Mouse (Mus musculus): Measurements from ENCODE around the gene Hoxa3. TPM values are rescaled to one million over a fixed set of nuclear protein-coding genes. Genes with fewer than 3 reads are reported as not detected.

The Hoxa3 gene
- polyA plus RNA-seq, 1 experiment from 2014 or later: 16.0 TPM

DNA sequence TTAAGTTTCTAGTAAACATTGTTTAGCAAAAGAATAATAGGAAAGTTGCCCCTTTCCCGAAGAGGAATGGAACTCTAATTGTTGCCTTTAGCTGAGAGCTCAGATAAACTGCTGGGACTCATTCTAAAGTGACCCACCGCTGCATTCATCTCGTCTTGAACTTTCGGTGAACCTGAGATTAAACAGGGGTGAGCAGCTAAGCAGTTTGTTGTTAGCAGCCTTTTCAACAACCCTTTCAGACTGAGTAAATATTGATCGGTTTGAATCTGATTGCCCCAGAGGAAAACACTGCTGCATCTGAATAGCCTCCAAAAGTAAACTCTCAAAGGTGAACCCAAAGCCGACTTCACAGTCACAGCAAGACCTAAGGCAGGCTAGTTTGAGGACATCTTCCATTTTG is 59.9 kb downstream of the Hoxa3 start:
- H3K9me3 ChIP-seq (ENCODE audit: control insufficient read depth, low read depth, low read length): no peaks in the 10 kb centered on the region
- H3K27ac ChIP-seq (ENCODE audit: low read length): no peak overlapping the region
- H3K36me3 ChIP-seq (ENCODE audit: control insufficient read depth, insufficient read depth, low read length): no peaks in the 10 kb centered on the region
- no peak overlapping the region for H3K4me2 ChIP-seq (replicated peaks; ENCODE audit: low read depth, low read length)
- H3K9ac ChIP-seq (replicated peaks; ENCODE audit: low read depth, low read length): no peak overlapping the region
- H3K4me3 ChIP-seq (ENCODE audit: low read depth, low read length): no peak overlapping the region
- H3K27me3 ChIP-seq (ENCODE audit: control insufficient read depth, insufficient read depth, low read length): 0 out of 2 replicates have a peak, but pooled peaks cover 3% of the 10 kb centered on the region
- peaks cover 11% of the 10 kb centered on the region for H3K4me1 ChIP-seq (ENCODE audit: control insufficient read depth, insufficient read depth, low read length)
- WGBS: 19% methylated on average over 6 of the region's 6 CpGs
- no peak for ATAC-seq (ENCODE audit: insufficient number of reproducible peaks, insufficient read depth, low FRiP score, low read depth)

GRCm38 (mm10) chr6:52152226-52153193 is 60.6 kb downstream of the Hoxa3 start:
- Histone ChIP-seq H3K27ac (ENCODE audit: low read length) (no peak overlapping the region), H3K9ac (replicated peaks; ENCODE audit: low read depth, low read length) (no peak overlapping the region), H3K4me3 (ENCODE audit: low read depth, low read length) (no peak overlapping the region), H3K9me3 (ENCODE audit: control insufficient read depth, low read depth, low read length) (no peaks in the 10 kb centered on the region), H3K36me3 (ENCODE audit: control insufficient read depth, insufficient read depth, low read length) (no peaks in the 10 kb centered on the region), H3K4me2 (replicated peaks; ENCODE audit: low read depth, low read length) (no peak overlapping the region), H3K4me1 (ENCODE audit: control insufficient read depth, insufficient read depth, low read length) (peaks cover 9% of the 10 kb centered on the region), H3K27me3 (ENCODE audit: control insufficient read depth, insufficient read depth, low read length) (0 out of 2 replicates have a peak, but pooled peaks cover 3% of the 10 kb centered on the region)
- WGBS: 36% methylated on average over 16 of the region's 16 CpGs
- ATAC-seq (ENCODE audit: insufficient number of reproducible peaks, insufficient read depth, low FRiP score, low read depth): no peak

- no peaks in the 10 kb centered on the region for H3K9me3 ChIP-seq (ENCODE audit: control insufficient read depth, low read depth, low read length)
- peaks cover 8% of the 10 kb centered on the region for H3K4me1 ChIP-seq (ENCODE audit: control insufficient read depth, insufficient read depth, low read length)
- no peaks in the 10 kb centered on the region for H3K36me3 ChIP-seq (ENCODE audit: control insufficient read depth, insufficient read depth, low read length)
- no peak overlapping the region for H3K27ac ChIP-seq (ENCODE audit: low read length)
- 46% methylated on average over 4 of the region's 4 CpGs for WGBS
- no peak overlapping the region for H3K4me2 ChIP-seq (replicated peaks; ENCODE audit: low read depth, low read length)
- no peak overlapping the region for H3K9ac ChIP-seq (replicated peaks; ENCODE audit: low read depth, low read length)
- no peak for ATAC-seq (ENCODE audit: insufficient number of reproducible peaks, insufficient read depth, low FRiP score, low read depth)
- no peak overlapping the region for H3K4me3 ChIP-seq (ENCODE audit: low read depth, low read length)
- H3K27me3 ChIP-seq (ENCODE audit: control insufficient read depth, insufficient read depth, low read length): 0 out of 2 replicates have a peak, but pooled peaks cover under 1% of the 10 kb centered on the region
Measured at GRCm38 (mm10) chr6:52151571-52151970, 61.6 kb downstream of the Hoxa3 start.

- no peaks in the 10 kb centered on the region for H3K27me3 ChIP-seq (ENCODE audit: control insufficient read depth, insufficient read depth, low read length)
- 11% methylated on average over 16 of the region's 16 CpGs for WGBS
- peak overlapping the region; percentile 28; the same call in 1 of the 2 replicates for H3K4me2 ChIP-seq (replicated peaks; ENCODE audit: low read depth, low read length)
- peaks cover 8% of the 10 kb centered on the region for H3K4me1 ChIP-seq (ENCODE audit: control insufficient read depth, insufficient read depth, low read length)
- no peak overlapping the region for H3K4me3 ChIP-seq (ENCODE audit: low read depth, low read length)
- H3K36me3 ChIP-seq (ENCODE audit: control insufficient read depth, insufficient read depth, low read length): no peaks in the 10 kb centered on the region
- no peak overlapping the region for H3K9ac ChIP-seq (replicated peaks; ENCODE audit: low read depth, low read length)
- no peak overlapping the region for H3K27ac ChIP-seq (ENCODE audit: low read length)
- H3K9me3 ChIP-seq (ENCODE audit: control insufficient read depth, low read depth, low read length): no peaks in the 10 kb centered on the region
- no peak for ATAC-seq (ENCODE audit: insufficient number of reproducible peaks, insufficient read depth, low FRiP score, low read depth)
Measured at GRCm38 (mm10) chr6:52150401-52150966, 62.7 kb downstream of the Hoxa3 start.

DNA sequence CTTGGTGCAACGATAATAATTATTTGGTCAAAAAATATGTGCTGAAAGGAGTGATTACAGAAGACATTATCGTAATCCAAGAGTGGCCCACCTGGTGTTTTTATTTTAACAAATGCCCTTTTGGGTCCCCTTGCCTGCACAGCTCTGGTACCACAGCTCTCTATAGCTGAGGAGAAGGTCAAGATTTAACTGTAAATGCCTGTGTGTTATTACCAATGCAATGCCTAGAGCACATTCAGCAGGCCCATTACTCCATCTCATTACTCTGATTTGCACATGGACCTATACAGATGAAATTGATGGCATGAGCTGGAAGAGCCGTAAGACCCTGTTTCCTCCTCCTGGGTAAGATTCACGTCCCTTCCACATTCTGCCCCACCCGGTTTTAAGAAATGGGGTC is 74.0 kb downstream of the Hoxa3 start:
- Histone ChIP-seq H3K9ac (replicated peaks; ENCODE audit: low read depth, low read length) (no peak overlapping the region), H3K27me3 (ENCODE audit: control insufficient read depth, insufficient read depth, low read length) (no peaks in the 10 kb centered on the region), H3K4me3 (ENCODE audit: low read depth, low read length) (no peak overlapping the region), H3K4me1 (ENCODE audit: control insufficient read depth, insufficient read depth, low read length) (no peaks in the 10 kb centered on the region), H3K27ac (ENCODE audit: low read length) (no peak overlapping the region), H3K9me3 (ENCODE audit: control insufficient read depth, low read depth, low read length) (no peaks in the 10 kb centered on the region), H3K4me2 (replicated peaks; ENCODE audit: low read depth, low read length) (no peak overlapping the region), H3K36me3 (ENCODE audit: control insufficient read depth, insufficient read depth, low read length) (no peaks in the 10 kb centered on the region)
- WGBS: 74% methylated on average over 5 of the region's 5 CpGs
- no peak for ATAC-seq (ENCODE audit: insufficient number of reproducible peaks, insufficient read depth, low FRiP score, low read depth)

- no peak for ATAC-seq (ENCODE audit: insufficient number of reproducible peaks, insufficient read depth, low FRiP score, low read depth)
- Histone ChIP-seq H3K4me1 (ENCODE audit: control insufficient read depth, insufficient read depth, low read length) (no peaks in the 10 kb centered on the region), H3K27ac (ENCODE audit: low read length) (no peak overlapping the region), H3K27me3 (ENCODE audit: control insufficient read depth, insufficient read depth, low read length) (no peaks in the 10 kb centered on the region), H3K4me3 (ENCODE audit: low read depth, low read length) (no peak overlapping the region), H3K9me3 (ENCODE audit: control insufficient read depth, low read depth, low read length) (no peaks in the 10 kb centered on the region), H3K36me3 (ENCODE audit: control insufficient read depth, insufficient read depth, low read length) (no peaks in the 10 kb centered on the region), H3K4me2 (replicated peaks; ENCODE audit: low read depth, low read length) (no peak overlapping the region), H3K9ac (replicated peaks; ENCODE audit: low read depth, low read length) (no peak overlapping the region)
- WGBS: 44% methylated on average over 10 of the region's 10 CpGs
Measured at GRCm38 (mm10) chr6:52138576-52138975, 74.6 kb downstream of the Hoxa3 start.

GRCm38 (mm10) chr6:52137841-52138535 is 75.1 kb downstream of the Hoxa3 start:
- Histone ChIP-seq H3K4me3 (ENCODE audit: low read depth, low read length) (no peak overlapping the region), H3K9me3 (ENCODE audit: control insufficient read depth, low read depth, low read length) (no peaks in the 10 kb centered on the region), H3K27ac (ENCODE audit: low read length) (no peak overlapping the region), H3K4me1 (ENCODE audit: control insufficient read depth, insufficient read depth, low read length) (no peaks in the 10 kb centered on the region), H3K9ac (replicated peaks; ENCODE audit: low read depth, low read length) (no peak overlapping the region), H3K36me3 (ENCODE audit: control insufficient read depth, insufficient read depth, low read length) (no peaks in the 10 kb centered on the region), H3K4me2 (replicated peaks; ENCODE audit: low read depth, low read length) (no peak overlapping the region), H3K27me3 (ENCODE audit: control insufficient read depth, insufficient read depth, low read length) (no peaks in the 10 kb centered on the region)
- ATAC-seq (ENCODE audit: insufficient number of reproducible peaks, insufficient read depth, low FRiP score, low read depth): no peak
- 61% methylated on average over 9 of the region's 9 CpGs for WGBS

GRCm38 (mm10) chr6:52123673-52124072 is 89.5 kb downstream of the Hoxa3 start:
- ATAC-seq (ENCODE audit: insufficient number of reproducible peaks, insufficient read depth, low FRiP score, low read depth): no peak
- no peaks in the 10 kb centered on the region for H3K36me3 ChIP-seq (ENCODE audit: control insufficient read depth, insufficient read depth, low read length)
- no peak overlapping the region for H3K27ac ChIP-seq (ENCODE audit: low read length)
- no peak overlapping the region for H3K4me3 ChIP-seq (ENCODE audit: low read depth, low read length)
- no peak overlapping the region for H3K9ac ChIP-seq (replicated peaks; ENCODE audit: low read depth, low read length)
- no peak overlapping the region for H3K4me2 ChIP-seq (replicated peaks; ENCODE audit: low read depth, low read length)
- 0 out of 2 replicates have a peak, but pooled peaks cover 2% of the 10 kb centered on the region for H3K4me1 ChIP-seq (ENCODE audit: control insufficient read depth, insufficient read depth, low read length)
- 74% methylated on average over 4 of the region's 4 CpGs for WGBS
- peaks cover 6% of the 10 kb centered on the region; the same call in 1 of the 2 replicates for H3K9me3 ChIP-seq (ENCODE audit: control insufficient read depth, low read depth, low read length)
- no peaks in the 10 kb centered on the region for H3K27me3 ChIP-seq (ENCODE audit: control insufficient read depth, insufficient read depth, low read length)

All from stomach, embryonic 14.5 days (tissue).